Mouse (Mus musculus): Measurements from ENCODE around the gene Ccdc159. TPM values are rescaled to one million over a fixed set of nuclear protein-coding genes. Genes with fewer than 3 reads are reported as not detected.

Ccdc159 gene
- 1 to 10 TPM; 1.1 to 1.6 TPM for total RNA-seq (2021)
- long read RNA-seq, experiment 1, partial matches to known transcripts: 2 of 3 reads
- long read RNA-seq, experiment 1, other reads (novel, unspliced or antisense): 1 of 3 reads
- long read RNA-seq, experiment 2, partial matches to known transcripts: 0 of 2 reads
- long read RNA-seq, experiment 2, other reads (novel, unspliced or antisense): 1 of 2 reads

GRCm38 (mm10) chr9:21927208-21927753 is at the start of gene Ccdc159, which contains the start of gene Tmem205:
Gene Ccdc159, plus strand, starts transcription at chr9:21927471.
Gene Tmem205, minus strand, starts transcription at chr9:21927556.
- intact Hi-C loops (cut with DNase I): no loop called here
- peak; percentile 88 to 91 for DNase-seq

GRCm38 (mm10) chr9:21889229-21889628 is 38.0 kb upstream of the Ccdc159 start:
- intact Hi-C loops (cut with DNase I): no loop called here
- DNase-seq: no peak

GRCm38 (mm10) chr9:21901223-21901820 is 25.9 kb upstream of the Ccdc159 start:
- DNase-seq: peak; percentile 42 to 72
- intact Hi-C loops (cut with DNase I): no loop called here

GRCm38 (mm10) chr9:21904031-21904430 is 23.2 kb upstream of the Ccdc159 start:
- no peak for DNase-seq
- intact Hi-C loops (cut with DNase I): no loop called here

GRCm38 (mm10) chr9:21908216-21908615 is 19.1 kb upstream of the Ccdc159 start:
- intact Hi-C loops (cut with DNase I): no loop called here

GRCm38 (mm10) chr9:21909474-21910223 is 17.6 kb upstream of the Ccdc159 start:
- no peak for DNase-seq
- intact Hi-C loops (cut with DNase I): no loop called here

More at GRCm38 (mm10) chr9:21908216-21908615, 19.1 kb upstream of the Ccdc159 start:
- no peak for DNase-seq

- intact Hi-C loops (cut with DNase I): no loop called here
- no peak for DNase-seq
Measured at GRCm38 (mm10) chr9:21916851-21917492, 10.3 kb upstream of the Ccdc159 start.

GRCm38 (mm10) chr9:21917493-21918034 is 9.7 kb upstream of the Ccdc159 start:
- DNase-seq: peak in 1 of 2 experiments; percentile 28
- intact Hi-C loops (cut with DNase I): no loop called here

GRCm38 (mm10) chr9:21918035-21918592 is 9.2 kb upstream of the Ccdc159 start, which contains the start of gene Rab3d:
Gene Rab3d, minus strand, starts transcription at chr9:21918192.
- intact Hi-C loops (cut with DNase I): no loop called here
- peak; percentile 95 for DNase-seq

GRCm38 (mm10) chr9:21918692-21919384 is 8.4 kb upstream of the Ccdc159 start:
- no peak for DNase-seq
- intact Hi-C loops (cut with DNase I): no loop called here

- intact Hi-C loops (cut with DNase I): no loop called here
Measured at GRCm38 (mm10) chr9:21923036-21923435, 4.2 kb upstream of the Ccdc159 start.

GRCm38 (mm10) chr9:21923490-21924098 is 3.7 kb upstream of the Ccdc159 start:
- intact Hi-C loops (cut with DNase I): no loop called here
- DNase-seq: no peak

More at GRCm38 (mm10) chr9:21923036-21923435, 4.2 kb upstream of the Ccdc159 start:
- no peak for DNase-seq

- peak; percentile 92 to 94 for DNase-seq
- intact Hi-C loops (cut with DNase I): no loop called here
Measured at GRCm38 (mm10) chr9:21924099-21924493, 3.2 kb upstream of the Ccdc159 start.

GRCm38 (mm10) chr9:21925034-21925433 is 2.2 kb upstream of the Ccdc159 start:
- intact Hi-C loops (cut with DNase I): no loop called here
- DNase-seq: no peak

GRCm38 (mm10) chr9:21925506-21925905 is 1.8 kb upstream of the Ccdc159 start:
- intact Hi-C loops (cut with DNase I): no loop called here
- no peak for DNase-seq

- peak in 1 of 2 experiments; percentile 25 for DNase-seq
- intact Hi-C loops (cut with DNase I): no loop called here
Measured at GRCm38 (mm10) chr9:21926155-21926554, 1.1 kb upstream of the Ccdc159 start.

- DNase-seq: no peak
- intact Hi-C loops (cut with DNase I): no loop called here
Measured at GRCm38 (mm10) chr9:21926784-21927183, 487 bp upstream of the Ccdc159 start.

- DNase-seq: no peak
- intact Hi-C loops (cut with DNase I): no loop called here
Measured at GRCm38 (mm10) chr9:21929208-21929607, 1.9 kb downstream of the Ccdc159 start.

GRCm38 (mm10) chr9:21932006-21932405 is 4.7 kb downstream of the Ccdc159 start:
- DNase-seq: no peak
- intact Hi-C loops (cut with DNase I): no loop called here

Data from heart, postnatal 14 days (tissue).